46 mouse cellular contexts compared by ENCODE assay signal in genomic region chr11:42332121-42332520, GRCm38 (mm10). TPM values are rescaled to one million over a fixed set of nuclear protein-coding genes. Genes with fewer than 3 reads are reported as not detected.
"Had no signal": no experiment of that assay in that cellular context is flagged by ENCODE, and none has a peak within 500 bp of the region (broad histone marks: within the 10 kb centered on the region; RNA-seq: fewer than 3 reads in every experiment).

No protein-coding gene starts in this region.

- H3K9me3 ChIP-seq: heart, embryonic 10.5 days; heart, embryonic 12.5 days; heart, embryonic 13.5 days; heart, embryonic 15.5 days; hindbrain, embryonic 10.5 days; hindbrain, embryonic 12.5 days; hindbrain, embryonic 13.5 days; hindbrain, embryonic 15.5 days; intestine, embryonic 15.5 days; kidney, embryonic 15.5 days had no signal

- H3K9ac ChIP-seq: heart, embryonic 12.5 days; heart, embryonic 13.5 days; heart, embryonic 15.5 days; hindbrain, embryonic 12.5 days; hindbrain, embryonic 13.5 days; hindbrain, embryonic 14.5 days; hindbrain, embryonic 15.5 days; intestine, embryonic 15.5 days; kidney, embryonic 15.5 days had no signal

- H3K36me3 ChIP-seq: heart, embryonic 10.5 days; heart, embryonic 12.5 days; heart, embryonic 13.5 days; heart, embryonic 15.5 days; hindbrain, embryonic 10.5 days; hindbrain, embryonic 12.5 days; hindbrain, embryonic 13.5 days; hindbrain, embryonic 15.5 days; intestine, embryonic 15.5 days; kidney, embryonic 15.5 days had no signal

- H3K27ac ChIP-seq: heart, embryonic 10.5 days; heart, embryonic 13.5 days; heart, embryonic 15.5 days; hindbrain, embryonic 10.5 days; hindbrain, embryonic 12.5 days; hindbrain, embryonic 13.5 days; hindbrain, embryonic 14.5 days; hindbrain, embryonic 15.5 days; hindbrain, postnatal 0 days; intestine, embryonic 15.5 days; kidney, embryonic 15.5 days; kidney, postnatal 0 days; layer of hippocampus, adult 2 months; left cerebral cortex, adult 2 months had no signal

- H3K4me1 ChIP-seq: heart, embryonic 10.5 days; heart, embryonic 12.5 days; heart, embryonic 13.5 days; heart, embryonic 15.5 days; hindbrain, embryonic 10.5 days; hindbrain, embryonic 12.5 days; hindbrain, embryonic 13.5 days; hindbrain, embryonic 15.5 days; intestine, embryonic 15.5 days; kidney, embryonic 15.5 days had no signal

- H3K27me3 ChIP-seq: heart, embryonic 12.5 days; heart, embryonic 13.5 days; heart, embryonic 15.5 days; hindbrain, embryonic 12.5 days; hindbrain, embryonic 13.5 days; hindbrain, embryonic 15.5 days; intestine, embryonic 15.5 days; kidney, embryonic 15.5 days had no signal

- ATAC-seq: hindbrain, embryonic 16.5 days; hindbrain, postnatal 0 days; inflammation-experienced regulatory T-cells, adult 6 months; intestine, embryonic 15.5 days; intestine, embryonic 16.5 days; intestine, postnatal 0 days had no signal

- DNase-seq: heart, postnatal 10 days; heart, postnatal 14 days; heart, postnatal 36 days; heart, postnatal 4 days; kidney, adult 11 months; kidney, adult 18-20 months; kidney, adult 2 months; kidney, postnatal 10 days; kidney, postnatal 14 days; kidney, postnatal 25 days; kidney, postnatal 36 days; kidney, postnatal 4 days; layer of hippocampus, adult 9-11 months; layer of hippocampus, postnatal 36 days had no signal

- H3K4me3 ChIP-seq: heart, embryonic 10.5 days; heart, embryonic 12.5 days; heart, embryonic 13.5 days; heart, embryonic 15.5 days; hindbrain, embryonic 10.5 days; hindbrain, embryonic 12.5 days; hindbrain, embryonic 13.5 days; hindbrain, embryonic 15.5 days; intestine, embryonic 15.5 days; kidney, embryonic 15.5 days; layer of hippocampus, adult 2 months; left cerebral cortex, adult 2 months had no signal

- H3K4me2 ChIP-seq: heart, embryonic 11.5 days; heart, embryonic 12.5 days; heart, embryonic 13.5 days; heart, embryonic 15.5 days; hindbrain, embryonic 12.5 days; hindbrain, embryonic 13.5 days; hindbrain, embryonic 14.5 days; hindbrain, embryonic 15.5 days; intestine, embryonic 15.5 days; kidney, embryonic 15.5 days had no signal

RNA-seq across cellular contexts. Expression of gene Gabra6, which starts 11.2 kb away (rescaled TPM):
- total RNA-seq: heart, postnatal 10 days; heart, postnatal 14 days; heart, postnatal 25 days; heart, postnatal 36 days; heart, postnatal 4 days; hematopoietic stem cell, adult 5-6 weeks; hindbrain, postnatal 0 days; layer of hippocampus, postnatal 10 days; left cerebral cortex, adult 18-20 months; left cerebral cortex, adult 2 months had no signal
- polyA plus RNA-seq: heart, embryonic 10.5 days; heart, embryonic 11.5 days; heart, embryonic 12.5 days; heart, embryonic 13.5 days; heart, embryonic 14.5 days; heart, embryonic 15.5 days; heart, embryonic 16.5 days; heart, postnatal 0 days; hindbrain, embryonic 10.5 days; hindbrain, embryonic 11.5 days; hindbrain, embryonic 12.5 days; hindbrain, embryonic 13.5 days; hindbrain, embryonic 14.5 days; hindbrain, embryonic 15.5 days; hindbrain, embryonic 16.5 days; hindbrain, postnatal 0 days; inflammation-experienced regulatory T-cells, adult 6 months; intestine, embryonic 14.5 days; intestine, embryonic 15.5 days; intestine, embryonic 16.5 days; intestine, postnatal 0 days; kidney, adult 2 months; kidney, embryonic 14.5 days; kidney, embryonic 15.5 days; kidney, embryonic 16.5 days; kidney, postnatal 0 days; large intestine, adult 2 months had no signal
